Mouse (Mus musculus) cortical plate, adult 2 months (tissue): Measurements from ENCODE around the gene Ifi207. TPM values are rescaled to one million over a fixed set of nuclear protein-coding genes. Genes with fewer than 3 reads are reported as not detected.
"Not testable (repeated sequence)": the region's sequence is repeated elsewhere in the genome, so short reads cannot be mapped to it uniquely, and the experiment has no call there.

ENCODE experiments used
- H3K27ac ChIP-seq: fragments of 200-500 bp; 2 replicates; pipeline ENCODE4 v1.5.1; 2012; ENCODE audit warnings: low read length, control low read depth, inconsistent platforms; ENCODE audit not compliant: insufficient read depth
- H3K4me1 ChIP-seq: fragments of 200-500 bp; 2 replicates; pipeline ENCODE4 v1.6.1; 2011; ENCODE audit warnings: low read length; ENCODE audit not compliant: control insufficient read depth, insufficient read depth
- H3K4me3 ChIP-seq: fragments of 200-500 bp; 2 replicates; pipeline ENCODE4 v1.5.1; 2011; ENCODE audit warnings: mild to moderate bottlenecking, low read length, control low read depth; ENCODE audit not compliant: insufficient read depth
- CTCF ChIP-seq: fragments of 200-500 bp; IDR thresholded peaks from 2 replicates; pipeline ENCODE4 v1.5.1; 2011; ENCODE audit warnings: mild to moderate bottlenecking, control low read depth, low read length; ENCODE audit not compliant: insufficient read depth; ENCODE audit errors: extremely low read depth
- POLR2A ChIP-seq: fragments of 200-500 bp; IDR thresholded peaks from 2 replicates; pipeline ENCODE4 v1.6.1; 2011; ENCODE audit warnings: mild to moderate bottlenecking, low read length, control low read depth; ENCODE audit not compliant: insufficient read depth; ENCODE audit errors: extremely low read depth
- polyA plus RNA-seq: library from polyadenylated mRNA; depleted of rRNA; stranded (reverse); fragments of >200 nt; gene quantifications from 2 replicates; pipeline ENCODE4 v1.2.3, GENCODE M21; 2012; rRNA removed

Ifi207 gene
- polyA plus RNA-seq = 0.17 and 0.31 TPM in 2 replicates

DNA sequence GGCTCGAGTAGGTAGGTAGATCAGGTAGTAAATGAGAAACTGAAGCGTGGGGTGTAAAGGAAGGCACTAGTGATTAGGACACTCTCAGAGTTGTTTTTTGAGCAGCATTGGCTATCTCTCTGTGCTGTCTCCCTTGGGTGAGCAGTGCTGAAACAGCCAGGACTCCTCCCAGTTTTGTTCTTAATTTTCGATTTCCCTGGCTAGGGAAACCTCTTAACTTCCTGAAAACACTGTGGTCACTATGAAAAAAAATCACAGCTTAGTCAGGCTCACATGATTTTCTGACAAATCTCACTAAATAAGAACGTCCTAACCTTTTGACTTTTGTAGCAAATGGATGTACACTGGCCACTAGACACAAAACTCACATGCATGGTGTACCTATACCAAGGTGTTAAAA lies at the start of gene Ifi207:
Ifi207 (minus strand) TSS at position 92 of the 400 bp plus-strand sequence.
- TF ChIP-seq CTCF = no peak
- TF ChIP-seq POLR2A = no peak
- H3K4me3 ChIP-seq = no peak within 1 kb of the TSS
- H3K4me1 ChIP-seq = no peaks in the 10 kb centered on the region
- H3K27ac ChIP-seq = no peak within 1 kb of the TSS

DNA sequence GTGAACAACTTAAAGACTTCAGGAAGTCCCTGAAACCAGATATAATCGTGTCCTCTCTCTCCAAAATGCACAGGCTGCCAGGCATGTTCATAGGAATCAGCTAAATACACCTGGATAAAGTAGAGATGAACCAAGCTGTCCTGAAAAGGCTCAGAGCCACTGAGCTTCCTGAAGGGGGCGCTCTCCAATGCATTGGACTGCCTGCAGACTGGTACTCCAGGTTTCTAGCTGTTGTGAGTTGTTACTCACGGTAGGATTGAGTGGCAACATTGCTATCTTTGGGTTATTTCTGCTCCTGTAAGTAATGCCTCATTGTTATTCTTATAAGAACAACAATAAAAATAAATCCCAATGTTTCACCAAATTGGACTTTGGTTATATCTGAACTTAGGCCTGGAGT lies 31.9 kb upstream of the Ifi207 start:
- not testable (repeated sequence) for H3K4me1 ChIP-seq, H3K27ac ChIP-seq, H3K4me3 ChIP-seq

DNA sequence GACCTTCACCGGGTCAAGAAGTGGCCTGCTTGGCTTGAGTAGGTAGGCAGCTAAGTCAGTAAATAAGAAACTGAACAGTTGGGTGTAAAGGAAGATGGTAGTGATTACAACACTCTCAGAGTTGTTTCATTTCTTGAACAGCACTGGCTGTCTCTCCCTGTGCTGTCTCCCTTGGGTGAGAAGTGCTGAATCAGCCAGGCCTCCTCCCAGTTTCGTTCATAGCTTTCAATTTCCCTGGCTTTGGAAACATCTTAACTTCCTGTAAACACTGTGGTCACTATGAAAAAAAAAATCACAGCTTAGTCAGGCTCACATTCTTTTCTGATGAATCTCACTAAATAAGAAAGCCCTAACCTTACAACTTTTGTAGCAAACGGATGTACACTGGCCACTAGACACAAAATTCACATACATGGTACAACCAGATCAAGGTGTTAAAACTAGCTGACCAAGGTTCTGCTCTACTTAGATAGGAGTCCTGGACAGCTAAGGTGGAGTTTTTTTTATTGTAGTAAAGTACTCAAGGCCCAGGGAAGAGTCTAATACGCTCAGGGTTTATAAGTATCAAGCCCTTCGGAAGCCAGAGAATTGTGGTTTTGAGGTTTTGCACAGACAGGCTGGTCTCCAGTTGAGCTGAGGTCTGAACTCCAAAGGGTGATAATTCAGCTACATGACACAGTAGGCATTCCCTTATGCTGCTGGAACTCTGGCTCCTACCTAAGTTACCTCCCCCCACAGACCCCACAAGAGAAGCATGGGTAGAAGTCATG lies 25.5 kb upstream of the Ifi207 start, which contains the start of gene Ifi204:
Ifi204 (minus strand) TSS at position 96 of the 770 bp plus-strand sequence.
- H3K4me1 ChIP-seq, H3K4me3 ChIP-seq, H3K27ac ChIP-seq: not testable (repeated sequence)

DNA sequence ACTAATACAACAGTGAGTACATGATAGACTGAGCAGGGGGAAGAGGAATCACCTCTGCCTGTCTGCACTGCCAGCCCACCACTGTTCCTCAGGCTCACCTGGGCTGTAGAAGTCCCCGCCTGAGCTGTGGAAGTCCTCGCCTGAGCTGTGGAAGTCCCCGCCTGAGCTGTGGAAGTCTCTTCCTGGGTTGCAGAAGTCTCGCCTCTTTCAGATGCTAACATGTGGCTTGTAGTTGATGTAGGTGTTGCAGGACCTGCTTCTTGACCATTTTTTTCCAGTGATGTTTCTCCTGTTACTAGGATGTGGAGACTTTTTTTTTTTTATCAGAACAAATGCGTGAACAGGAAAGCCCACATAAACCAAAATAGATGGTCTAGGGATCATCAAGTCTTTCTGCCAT lies 18.5 kb upstream of the Ifi207 start:
- H3K4me3 ChIP-seq, H3K4me1 ChIP-seq, H3K27ac ChIP-seq: not testable (repeated sequence)

DNA sequence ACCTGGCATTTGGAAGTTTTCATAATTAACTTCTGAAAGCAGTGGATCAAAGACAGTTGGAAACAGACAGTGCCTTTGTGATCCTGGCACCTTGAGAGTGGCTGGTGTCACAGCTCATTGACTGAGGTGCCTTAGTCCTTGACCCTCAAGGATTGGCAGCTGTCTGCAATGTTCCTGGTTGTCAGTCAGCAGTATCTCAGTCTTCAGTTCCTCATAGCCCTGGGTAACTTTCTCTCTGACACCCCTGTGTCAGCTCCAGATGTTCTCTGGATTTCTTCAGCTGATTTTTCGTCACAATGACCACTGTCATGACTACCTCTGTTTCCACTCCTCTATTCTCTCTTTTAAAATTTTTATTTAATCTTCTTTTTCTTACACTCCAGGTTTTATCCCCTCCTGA lies 715 bp upstream of the Ifi207 start:
- H3K4me3 ChIP-seq = no peak overlapping the region
- no peaks in the 10 kb centered on the region for H3K4me1 ChIP-seq
- H3K27ac ChIP-seq = no peak overlapping the region
- TF ChIP-seq POLR2A = no peak
- TF ChIP-seq CTCF = no peak

DNA sequence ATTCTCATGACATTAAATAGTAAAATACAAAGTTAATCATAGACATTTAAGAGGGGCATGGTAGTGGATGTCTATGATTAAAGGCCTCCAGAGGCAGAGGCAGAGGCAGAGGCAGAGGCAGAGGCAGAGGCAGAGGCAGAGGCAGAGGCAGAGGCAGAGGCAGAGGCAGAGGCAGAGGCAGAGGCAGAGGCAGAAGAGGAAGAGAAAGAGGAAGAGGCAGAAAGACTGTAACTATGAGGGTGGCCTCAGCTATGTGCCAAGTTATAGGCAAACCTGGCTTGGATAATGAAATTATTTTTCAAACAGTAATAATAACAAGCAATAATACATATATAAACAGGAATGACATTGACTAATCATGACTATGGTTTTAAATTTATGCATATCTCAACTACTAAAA lies 1.0 kb downstream of the Ifi207 start:
- no peaks in the 10 kb centered on the region for H3K4me1 ChIP-seq
- no peak overlapping the region for H3K27ac ChIP-seq
- TF ChIP-seq POLR2A (no peak), CTCF (no peak)
- H3K4me3 ChIP-seq = no peak overlapping the region

DNA sequence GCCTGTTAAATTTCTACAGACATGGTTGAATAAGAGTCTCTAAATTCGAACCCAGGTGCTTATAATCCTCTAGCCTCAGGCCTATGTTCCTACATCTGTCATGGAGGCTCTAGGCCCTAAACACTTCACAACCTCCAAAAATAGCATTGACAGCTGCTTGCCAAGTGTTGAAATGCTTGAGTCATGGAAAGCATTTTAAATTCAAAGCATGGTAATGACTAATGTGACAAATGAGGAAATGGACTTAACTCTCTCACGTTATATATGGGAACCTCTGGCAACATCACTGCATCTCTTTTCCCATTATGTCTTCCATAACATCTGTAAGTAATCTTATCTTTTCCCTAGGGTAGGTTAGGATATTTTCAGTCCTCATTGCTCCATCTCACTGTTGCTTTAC lies 4.6 kb downstream of the Ifi207 start:
- TF ChIP-seq CTCF (no peak), POLR2A (no peak)
- Histone ChIP-seq H3K4me3 (no peak overlapping the region), H3K27ac (no peak overlapping the region), H3K4me1 (no peaks in the 10 kb centered on the region)

DNA sequence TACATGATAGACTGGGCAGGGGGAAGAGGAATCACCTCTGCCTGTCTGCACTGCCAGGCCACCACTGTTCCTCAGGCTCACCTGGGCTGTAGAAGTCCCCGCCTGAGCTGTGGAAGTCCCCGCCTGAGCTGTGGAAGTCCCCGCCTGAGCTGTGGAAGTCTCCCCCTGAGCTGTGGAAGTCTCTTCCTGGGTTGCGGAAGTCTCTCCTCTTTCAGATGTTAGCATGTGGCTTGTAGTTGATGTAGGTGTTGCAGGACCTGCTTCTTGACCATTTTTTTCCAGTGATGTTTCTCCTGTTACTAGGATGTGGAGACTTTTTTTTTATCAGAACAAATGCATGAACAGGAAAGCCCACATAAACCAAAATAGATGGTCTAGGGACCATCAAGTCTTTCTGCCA lies 6.5 kb downstream of the Ifi207 start:
- H3K4me3 ChIP-seq, H3K4me1 ChIP-seq, H3K27ac ChIP-seq: not testable (repeated sequence)

DNA sequence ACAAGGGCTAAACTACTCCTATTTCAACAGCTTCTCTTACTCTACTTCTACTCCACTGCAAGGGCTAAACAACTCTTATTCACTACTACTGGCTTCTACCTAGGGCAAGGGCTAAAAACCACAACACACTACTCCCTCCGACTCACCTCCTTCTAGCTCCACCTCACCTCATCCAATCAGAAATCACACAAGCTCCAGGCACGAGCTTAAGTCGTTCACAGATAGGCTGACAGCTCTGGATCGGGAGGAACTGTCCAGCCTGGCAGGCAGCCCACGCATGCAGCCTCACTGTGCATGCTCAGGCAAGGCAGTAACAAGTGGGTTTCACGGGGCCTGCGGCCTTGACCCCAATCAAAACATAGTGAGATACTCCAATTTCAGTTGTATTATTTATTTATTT lies 8.3 kb downstream of the Ifi207 start:
- Histone ChIP-seq H3K4me1 (no peaks in the 10 kb centered on the region), H3K4me3 (no peak overlapping the region), H3K27ac (no peak overlapping the region)
- no peak for TF ChIP-seq CTCF
- no peak for TF ChIP-seq POLR2A

DNA sequence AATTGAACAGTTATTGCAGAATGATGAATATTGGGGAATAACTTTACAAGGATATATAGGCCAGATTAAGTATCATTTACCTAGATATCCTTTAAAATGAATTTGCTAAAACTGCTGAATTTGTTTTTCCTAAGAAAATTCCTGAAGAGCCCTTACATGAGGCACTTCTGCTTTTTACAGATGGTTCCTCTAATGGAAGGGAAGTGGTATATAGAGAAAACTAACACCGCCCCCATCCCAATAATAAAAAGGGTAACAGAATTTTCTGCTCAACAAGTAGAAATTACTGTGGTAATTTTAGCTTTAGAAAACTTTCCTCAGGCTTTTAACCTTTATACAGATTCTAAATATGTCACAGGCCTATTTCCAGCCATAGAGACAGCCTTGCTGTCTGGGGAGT lies 47.3 kb downstream of the Ifi207 start:
- no peak for TF ChIP-seq POLR2A
- no peak for TF ChIP-seq CTCF
- Histone ChIP-seq H3K27ac (no peak overlapping the region), H3K4me1 (no peaks in the 10 kb centered on the region), H3K4me3 (no peak overlapping the region)

DNA sequence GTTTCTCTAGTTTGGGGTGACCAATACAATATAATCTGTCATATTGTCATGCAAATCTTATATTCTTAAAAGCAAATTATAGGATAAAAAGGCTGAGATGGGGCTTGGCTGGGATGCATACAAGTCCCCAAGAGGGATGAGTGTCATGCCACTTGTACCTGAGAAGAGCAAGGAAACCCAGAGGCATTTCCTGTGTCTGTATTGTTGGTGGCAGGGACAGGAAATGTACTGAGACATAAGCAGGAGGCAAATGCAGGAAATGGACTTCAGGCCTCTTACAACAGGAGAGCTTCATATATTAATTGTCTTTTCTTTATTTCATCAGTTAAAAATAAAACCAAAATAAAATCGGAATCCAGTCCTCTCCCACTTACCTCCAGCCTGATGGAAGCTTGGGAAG lies 62.9 kb downstream of the Ifi207 start:
- H3K4me1 ChIP-seq, H3K27ac ChIP-seq, H3K4me3 ChIP-seq: not testable (repeated sequence)

DNA sequence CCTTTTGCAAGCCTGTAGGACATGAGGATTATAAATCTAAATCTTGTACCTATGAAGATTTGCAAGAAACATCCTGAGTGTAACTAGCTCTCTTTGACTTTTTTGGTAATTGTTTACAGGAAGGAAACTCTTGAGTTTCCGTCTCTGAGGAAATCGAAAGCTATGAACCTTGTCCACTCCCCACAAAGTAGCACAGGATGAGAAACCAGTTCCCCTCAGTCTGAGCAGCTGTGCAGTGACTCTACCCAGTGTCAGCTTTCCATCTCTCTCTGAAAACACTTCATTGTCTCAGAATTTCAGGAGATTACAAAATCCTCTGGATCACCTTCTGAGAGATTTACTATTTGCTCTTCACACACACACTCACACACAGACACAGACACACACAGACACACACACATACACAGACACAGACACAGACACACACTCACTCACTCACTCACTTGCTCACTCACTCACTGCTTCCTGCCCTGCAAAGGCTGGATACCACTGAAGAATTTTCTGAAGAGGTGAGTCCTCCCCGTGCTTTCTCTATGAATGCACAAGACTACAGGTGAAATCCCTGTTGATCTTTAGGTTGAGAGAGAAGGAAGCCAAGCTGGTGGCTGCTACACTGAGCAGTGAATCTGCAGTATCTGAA lies 68.0 kb downstream of the Ifi207 start, which contains the start of gene Ifi208:
Ifi208 (plus strand) TSS at position 218 of the 640 bp plus-strand sequence.
- not testable (repeated sequence) for H3K4me1 ChIP-seq, H3K27ac ChIP-seq, H3K4me3 ChIP-seq
